Mouse (Mus musculus) stomach, postnatal 0 days (tissue): ENCODE measurements around the gene Clcn6.

Source experiments
- CTCF ChIP-seq: IDR thresholded peaks from 2 replicates; pipeline ENCODE4 v1.5.1; 2016; ENCODE audit warnings: antibody characterized with exemption, low read depth, mild to moderate bottlenecking, moderate library complexity
- EP300 ChIP-seq: optimal IDR thresholded peaks from 2 replicates; pipeline ENCODE3; 2016; ENCODE audit warnings: antibody characterized with exemption

- TF ChIP-seq CTCF (no peak), EP300 (no peak)
Measured at GRCm38 (mm10) chr4:148069602-148070218, 31.1 kb upstream of the Clcn6 start.
